Mouse (Mus musculus): ENCODE data around the gene Larp6.

Larp6 gene

GRCm38 (mm10) chr9:60759436-60760007, 46.7 kb downstream of the Larp6 start:
- DNase-seq (ENCODE audit: low spot score): no peak

GRCm38 (mm10) chr9:60765181-60765580, 52.4 kb downstream of the Larp6 start:
- peak; percentile 71 for DNase-seq (ENCODE audit: low spot score)

GRCm38 (mm10) chr9:60768393-60768792, 55.6 kb downstream of the Larp6 start:
- no peak for DNase-seq (ENCODE audit: low spot score)

- DNase-seq (ENCODE audit: low spot score): no peak
These were observed 56.9 kb downstream of the Larp6 start for GRCm38 (mm10) chr9:60769711-60770111.

GRCm38 (mm10) chr9:60773713-60774112, 60.9 kb downstream of the Larp6 start:
- no peak for DNase-seq (ENCODE audit: low spot score)

GRCm38 (mm10) chr9:60776899-60777298, 64.1 kb downstream of the Larp6 start:
- no peak for DNase-seq (ENCODE audit: low spot score)

- DNase-seq (ENCODE audit: low spot score): no peak
These were observed 69.4 kb downstream of the Larp6 start for GRCm38 (mm10) chr9:60782057-60782789.

GRCm38 (mm10) chr9:60785069-60785468, 72.3 kb downstream of the Larp6 start:
- no peak for DNase-seq (ENCODE audit: low spot score)

- peak; percentile 36 for DNase-seq (ENCODE audit: low spot score)
These were observed 74.8 kb downstream of the Larp6 start for GRCm38 (mm10) chr9:60787517-60788110.
